Mouse (Mus musculus) heart, adult 18-20 months (tissue): ENCODE data around the gene Hibadh. TPM values are rescaled to one million over a fixed set of nuclear protein-coding genes. Genes with fewer than 3 reads are reported as not detected.
"Not testable (repeated sequence)": the region's sequence is repeated elsewhere in the genome, so short reads cannot be mapped to it uniquely, and the experiment has no call there.

Source experiments
- DNase-seq, 2 experiments: peaks; one replicate each; pipeline ENCODE4 v3.0.0; 2021 to 2022; ENCODE audit warnings: mixed read lengths in 1 of 2
- long read RNA-seq, 2 experiments: library from polyadenylated mRNA; stranded (forward); transcript quantifications; one replicate each; pipeline ENCODE4 v2.0.0; 2021
- total RNA-seq, 2 experiments: library from RNA; stranded (reverse); gene quantifications; 2 replicates each; pipeline ENCODE4 v1.2.3; 2021

Gene Hibadh
- total RNA-seq = 100 to 1,000 TPM; 269 TPM
- long read RNA-seq, experiment 1, transcript Hibadh-201 (8 exons, 1,825 nt) = major isoform, 292 of 317 reads
- long read RNA-seq, experiment 1, partial matches to known transcripts = 10 of 317 reads
- long read RNA-seq, experiment 1, other reads (novel, unspliced or antisense) = 15 of 317 reads
- long read RNA-seq, experiment 2, transcript Hibadh-201 (8 exons, 1,825 nt) = major isoform, 133 of 143 reads
- long read RNA-seq, experiment 2, partial matches to known transcripts = 5 of 143 reads
- long read RNA-seq, experiment 2, other reads (novel, unspliced or antisense) = 5 of 143 reads

DNA sequence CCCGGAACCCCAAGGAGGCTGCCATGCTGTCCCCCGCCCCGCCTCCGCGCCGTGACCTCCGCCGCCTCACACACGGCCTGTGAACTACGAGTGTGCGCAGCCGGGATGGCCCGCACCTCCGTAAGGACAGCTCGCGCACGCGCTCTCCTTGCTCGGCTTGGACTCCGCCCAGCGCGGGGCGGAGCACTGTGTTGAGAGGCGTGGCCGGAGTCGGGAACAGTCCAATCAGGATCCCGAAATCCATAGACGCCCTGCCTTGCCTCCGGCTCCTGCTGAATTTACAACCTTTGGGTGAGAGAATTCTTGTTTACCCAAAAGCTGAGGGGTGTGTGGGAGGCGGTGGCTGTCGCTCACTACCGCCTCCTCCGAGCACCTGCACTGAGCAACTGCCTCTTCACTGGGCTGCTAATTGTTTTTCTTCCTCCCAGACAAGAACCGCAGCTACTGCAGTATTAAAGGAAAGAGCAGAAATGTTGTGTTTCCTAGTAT, at the start of gene Hibadh:
Gene Hibadh (minus strand): TSS at position 166 of the 489 bp plus-strand sequence.
- DNase-seq = peak; percentile 98 to 100

- no peak for DNase-seq
Observed at GRCm38 (mm10) chr6:52686901-52687500, 46.8 kb upstream of the Hibadh start.

DNA sequence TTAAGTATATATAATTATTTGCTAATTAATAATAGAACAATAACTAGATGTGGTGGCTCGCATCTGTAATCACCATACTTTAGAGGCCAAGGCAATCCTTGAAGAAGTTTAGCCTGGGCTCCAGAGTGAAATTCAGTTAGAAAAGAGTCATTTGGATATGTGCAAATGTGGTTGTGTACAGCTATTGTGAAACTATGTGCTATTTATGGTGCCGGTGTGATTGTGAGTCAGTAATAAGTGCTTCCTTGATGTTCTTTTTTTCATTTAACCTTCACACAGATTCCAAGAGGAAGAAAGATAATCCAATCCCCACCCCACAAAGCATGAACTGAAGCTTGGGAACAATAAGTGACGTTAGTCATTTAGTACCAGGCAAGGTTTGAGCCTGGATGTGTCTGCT, 42.4 kb upstream of the Hibadh start:
- no peak for DNase-seq

GRCm38 (mm10) chr6:52681847-52682485, 41.8 kb upstream of the Hibadh start:
- no peak for DNase-seq

DNA sequence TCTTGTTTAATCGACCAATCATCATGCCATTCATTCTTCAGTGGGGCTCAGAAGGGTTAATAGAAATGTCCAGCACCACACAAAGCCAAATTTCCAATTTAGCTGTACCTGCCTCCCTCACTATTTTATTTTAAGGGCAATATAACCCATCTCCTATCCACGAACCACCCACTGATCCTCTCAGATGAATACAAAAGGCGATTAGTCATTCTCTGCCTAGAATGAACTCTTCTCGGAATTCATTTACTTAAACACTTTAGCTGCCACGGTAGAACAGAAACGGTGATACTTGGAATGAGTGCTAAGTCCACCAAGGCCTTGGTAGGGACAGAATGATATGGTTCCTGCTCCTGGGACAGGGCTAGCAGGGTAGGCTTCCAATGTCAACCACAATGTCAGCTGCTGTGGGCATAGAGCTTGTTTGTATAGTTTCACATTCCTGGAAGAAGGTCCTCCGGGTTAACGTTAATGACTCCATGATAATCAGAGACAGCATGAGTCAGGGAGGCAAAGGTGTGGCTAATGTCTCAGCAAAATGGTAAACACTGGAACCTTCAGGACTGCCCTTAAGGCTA, 40.4 kb upstream of the Hibadh start:
- DNase-seq = no peak

- peak in 1 of 2 experiments; percentile 7 for DNase-seq
Observed at GRCm38 (mm10) chr6:52679565-52679964, 39.4 kb upstream of the Hibadh start.

DNA sequence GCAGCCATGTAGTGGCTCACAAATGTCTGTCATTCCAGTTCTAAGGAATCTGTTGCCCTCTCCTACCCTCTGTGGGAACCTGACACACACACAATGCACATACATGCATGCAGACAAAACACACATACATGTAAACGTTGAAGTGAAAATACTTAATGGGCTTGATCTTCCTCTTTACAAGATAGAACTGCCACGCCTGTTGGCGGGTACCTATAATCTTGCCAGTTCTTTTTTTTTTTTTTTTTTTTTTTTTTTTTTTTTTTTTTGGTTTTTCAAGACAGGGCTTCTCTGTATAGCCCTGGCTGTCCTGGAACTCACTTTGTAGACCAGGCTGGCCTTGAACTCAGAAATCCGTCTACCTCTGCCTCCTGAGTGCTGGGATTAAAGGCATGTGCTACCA, 37.3 kb upstream of the Hibadh start:
- not testable (repeated sequence) for DNase-seq

DNA sequence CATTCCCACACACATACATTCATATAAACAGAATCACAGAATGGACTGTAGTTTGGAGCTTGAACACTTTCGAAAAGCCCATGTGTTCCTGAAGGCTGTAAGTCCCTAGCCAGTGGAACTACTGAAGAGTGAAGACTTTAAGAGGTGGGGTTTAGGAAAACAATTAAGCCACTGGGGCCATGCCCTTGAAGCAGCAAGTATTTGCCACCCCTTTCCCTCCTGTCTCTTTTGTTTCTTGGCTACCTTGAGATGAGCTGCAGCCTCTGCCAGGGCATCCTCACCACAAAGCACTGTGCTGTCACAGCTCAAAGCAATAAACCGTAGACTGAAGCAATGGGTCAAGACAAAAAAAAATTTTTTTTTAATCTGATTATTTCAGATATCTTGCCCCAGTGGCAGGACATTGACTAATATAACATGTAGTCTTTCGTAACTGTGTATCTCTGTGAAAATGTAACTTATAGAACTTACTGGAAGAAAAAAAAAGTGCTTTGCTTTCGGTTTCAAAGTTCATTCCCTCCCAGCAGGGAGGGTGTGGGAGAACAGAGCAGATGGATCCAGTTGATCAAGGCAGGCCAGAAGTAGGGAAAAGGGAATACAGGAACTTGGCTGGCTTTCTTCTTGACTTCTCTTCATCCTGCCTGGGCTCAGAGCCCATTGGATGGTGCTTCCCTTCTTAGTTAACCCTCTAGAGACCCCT, 35.2 kb upstream of the Hibadh start:
- DNase-seq = peak; percentile 36 to 69

DNA sequence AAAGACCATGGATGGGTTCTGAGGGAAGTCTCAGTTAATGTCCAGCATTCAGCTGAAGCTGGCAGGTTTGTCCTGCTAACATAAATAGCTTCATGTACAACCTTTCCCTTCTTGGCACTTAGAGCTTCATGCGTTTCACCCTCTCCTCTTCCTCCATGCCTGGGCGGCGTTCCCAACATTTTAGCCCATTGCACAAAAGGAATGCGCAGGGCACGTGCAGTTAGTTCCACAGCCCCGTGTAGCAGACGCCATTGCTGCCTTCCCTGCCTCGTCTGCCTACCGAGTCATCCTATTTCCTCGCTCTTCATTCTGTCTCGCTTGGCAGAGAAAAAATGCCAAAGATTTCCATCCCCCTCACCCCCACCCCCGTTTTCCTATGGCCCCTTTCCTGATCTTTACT, 34.4 kb upstream of the Hibadh start:
- peak in 1 of 2 experiments; percentile 10 for DNase-seq

DNA sequence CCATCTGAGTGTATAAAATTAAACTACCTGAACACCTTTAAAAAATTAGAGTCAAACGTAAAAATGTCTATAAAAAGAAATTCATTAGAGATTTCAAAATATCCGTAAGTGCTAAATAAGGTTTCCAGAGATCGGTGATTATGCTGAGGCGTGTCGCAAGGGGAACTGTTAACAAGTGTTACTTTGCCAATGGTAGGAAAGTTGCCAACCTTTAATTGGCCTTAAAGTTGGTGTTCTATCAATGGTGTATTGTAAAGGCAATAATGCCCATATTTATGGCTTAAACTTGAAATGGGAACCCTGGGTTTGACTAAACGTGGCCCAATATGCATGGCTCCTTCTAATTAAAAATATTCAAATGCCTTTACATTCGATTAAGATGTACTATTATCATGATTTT, 33.5 kb upstream of the Hibadh start:
- no peak for DNase-seq

DNA sequence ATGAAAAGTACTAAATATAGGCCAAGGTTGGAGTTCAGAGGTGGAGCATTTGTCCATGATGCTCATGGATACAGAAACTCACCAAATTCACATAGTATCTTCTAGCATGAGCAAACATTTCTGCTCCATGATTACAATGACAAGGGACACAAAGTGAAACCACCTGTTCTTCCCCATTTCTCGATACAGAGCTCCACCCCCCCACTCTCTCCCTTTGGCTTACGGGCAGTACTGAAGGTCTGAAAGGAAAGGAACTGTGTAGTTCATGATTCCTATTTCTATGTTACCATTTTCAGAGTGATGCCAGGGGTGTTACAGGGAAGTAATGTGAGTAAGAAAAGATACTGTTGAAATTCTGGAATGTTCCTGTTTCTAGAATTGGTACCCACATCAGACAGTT, 32.4 kb upstream of the Hibadh start:
- DNase-seq = no peak

- no peak for DNase-seq
Observed at GRCm38 (mm10) chr6:52671791-52672190, 31.6 kb upstream of the Hibadh start.

- DNase-seq = not testable (repeated sequence)
Observed at GRCm38 (mm10) chr6:52669878-52670277, 29.7 kb upstream of the Hibadh start.

GRCm38 (mm10) chr6:52667641-52668040, 27.5 kb upstream of the Hibadh start:
- no peak for DNase-seq

GRCm38 (mm10) chr6:52663021-52663420, 22.8 kb upstream of the Hibadh start:
- DNase-seq = peak; percentile 11 to 37

- DNase-seq = no peak
Observed at GRCm38 (mm10) chr6:52655266-52655665, 15.1 kb upstream of the Hibadh start.

DNA sequence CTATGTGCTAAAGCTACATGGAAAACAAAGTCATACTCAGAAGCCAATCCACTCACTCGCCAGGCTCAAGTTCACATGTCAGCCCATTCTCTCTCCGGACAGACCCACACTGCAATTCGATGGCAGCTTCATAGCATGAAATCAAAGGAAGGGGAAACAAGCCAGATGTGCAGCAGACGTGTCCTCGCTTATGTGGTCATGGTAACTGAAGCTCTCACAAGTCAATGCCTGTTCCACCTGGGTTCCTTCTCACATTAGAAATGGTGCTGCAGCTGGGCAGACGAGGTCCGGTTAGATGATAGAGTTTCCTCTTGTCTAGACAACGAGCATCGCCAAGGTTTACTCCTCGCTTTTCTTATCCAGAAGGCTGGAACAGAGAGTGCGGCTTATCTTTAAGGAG, 8.6 kb upstream of the Hibadh start:
- no peak for DNase-seq

- DNase-seq = no peak
Observed at GRCm38 (mm10) chr6:52648031-52648430, 7.8 kb upstream of the Hibadh start.

- no peak for DNase-seq
Observed at GRCm38 (mm10) chr6:52645926-52646325, 5.7 kb upstream of the Hibadh start.

DNA sequence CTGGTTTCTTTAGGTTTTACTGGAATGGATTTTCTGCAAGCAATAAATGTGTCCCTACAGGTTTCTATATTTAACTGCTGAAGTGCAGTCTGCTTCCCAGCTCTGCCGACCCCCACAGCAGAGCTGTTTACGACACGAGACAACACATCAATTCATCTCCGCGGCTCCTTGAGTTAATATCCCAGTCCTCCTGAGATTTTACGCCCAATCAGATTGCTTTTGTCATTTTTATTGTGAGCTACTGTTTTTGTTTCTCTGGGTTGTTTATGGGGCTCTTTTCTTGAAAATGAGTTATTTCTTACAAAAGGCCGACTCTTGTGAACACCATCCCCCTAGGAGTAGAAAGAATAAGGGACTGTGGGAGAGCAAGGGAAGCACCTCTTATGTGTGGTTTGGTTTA, 2.0 kb upstream of the Hibadh start:
- DNase-seq = no peak

- no peak for DNase-seq
Observed at GRCm38 (mm10) chr6:52641076-52641475, 887 bp upstream of the Hibadh start.

DNA sequence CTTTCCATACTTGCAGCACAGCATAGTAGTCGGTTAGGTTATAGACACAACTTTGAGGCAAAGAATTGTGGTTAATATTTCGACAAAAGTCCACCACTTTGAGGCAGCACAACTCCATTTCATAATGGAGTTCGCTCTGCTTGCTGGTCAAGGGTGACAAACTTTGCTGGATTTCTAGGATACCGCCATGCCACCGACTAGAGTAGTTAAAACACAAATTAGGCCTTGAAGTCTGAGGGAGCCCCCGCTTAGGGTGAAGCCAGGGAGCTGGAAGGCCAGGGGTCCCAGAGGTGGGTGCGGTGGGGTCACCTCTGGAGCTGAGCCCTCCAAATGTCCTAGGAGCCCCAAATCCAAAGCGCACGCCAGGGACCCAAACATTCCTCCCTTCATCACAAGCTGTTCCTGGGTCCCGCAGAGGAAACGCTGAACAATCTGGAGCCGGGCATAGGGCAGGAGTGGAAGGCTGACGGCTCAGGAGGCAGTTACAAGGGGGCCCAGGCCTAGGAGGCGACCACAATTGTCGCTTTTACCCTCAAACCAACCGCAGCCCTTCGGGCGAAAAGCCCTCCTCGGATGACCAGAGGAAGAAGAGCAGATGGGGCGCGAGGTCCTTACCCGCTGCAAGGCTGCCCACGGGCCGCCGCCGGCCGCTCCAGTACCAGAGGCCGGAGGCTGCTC, 504 bp downstream of the Hibadh start:
- peak in 1 of 2 experiments; percentile 68 for DNase-seq
